Mouse (Mus musculus) CH12.LX (cell line): ENCODE data around the gene Stat6. TPM values are rescaled to one million over a fixed set of nuclear protein-coding genes. Genes with fewer than 3 reads are reported as not detected.

Experiments used
- DNase-seq: peaks from one replicate; pipeline ENCODE4 v3.0.0-alpha.2; 2013; ENCODE audit errors: extremely low read depth
- H3K27ac ChIP-seq: 2 replicates; pipeline ENCODE4 v1.5.1; 2012; ENCODE audit warnings: low read depth, mild to moderate bottlenecking, control low read depth, moderate library complexity; ENCODE audit not compliant: insufficient read depth
- H3K27me3 ChIP-seq: replicated peaks from 2 replicates; pipeline ENCODE3; 2012; ENCODE audit warnings: inconsistent platforms
- H3K36me3 ChIP-seq, 2 experiments: replicated peaks in 1 of 2; 2 replicates each; pipeline versions ENCODE3 to v1.6.1; 2012; ENCODE audit warnings: inconsistent platforms in 1 of 2, low read length in 1 of 2, mild to moderate bottlenecking in 1 of 2, mixed read lengths in 1 of 2, moderate library complexity in 1 of 2; ENCODE audit not compliant: control insufficient read depth in 1 of 2, insufficient read depth in 1 of 2
- H3K4me1 ChIP-seq, 2 experiments: 2 replicates each; pipeline ENCODE4 v1.6.1; 2012; ENCODE audit warnings: inconsistent platforms in 1 of 2, moderate library complexity in 1 of 2; ENCODE audit not compliant: insufficient read depth in 2 of 2, control insufficient read depth in 1 of 2
- H3K4me2 ChIP-seq: 2 replicates; pipeline ENCODE4 v1.6.1; 2012; ENCODE audit warnings: low read depth, mild to moderate bottlenecking, control low read depth; ENCODE audit not compliant: poor library complexity, insufficient read depth, severe bottlenecking
- H3K4me3 ChIP-seq, 3 experiments: fragments of 150-350 bp in 1 of 3; sonication (generic) in 1 of 3; replicated peaks in 1 of 3; 2 replicates each; pipeline versions ENCODE3 to v1.5.1; 2011 to 2012; ENCODE audit warnings: low read depth in 2 of 3, low read length in 2 of 3, mild to moderate bottlenecking in 2 of 3, moderate library complexity in 2 of 3, control low read depth in 1 of 3, improper control_type of control experiment in 1 of 3, inconsistent platforms in 1 of 3, mixed read lengths in 1 of 3; ENCODE audit not compliant: poor library complexity in 1 of 3
- H3K79me2 ChIP-seq: replicated peaks from 2 replicates; pipeline ENCODE4 v1.6.1; 2012; ENCODE audit warnings: mild to moderate bottlenecking, moderate library complexity; ENCODE audit not compliant: control insufficient read depth, poor library complexity, insufficient read depth, severe bottlenecking; ENCODE audit errors: extremely low read depth
- H3K9ac ChIP-seq: 2 replicates; pipeline ENCODE4 v1.6.1; 2012; ENCODE audit warnings: low read depth, mild to moderate bottlenecking, control low read depth, moderate library complexity; ENCODE audit not compliant: insufficient read depth
- H3K9me3 ChIP-seq: replicated peaks from 2 replicates; pipeline ENCODE3; 2012; ENCODE audit warnings: low read length, inconsistent platforms, mixed read lengths
- BHLHE40 ChIP-seq: IDR thresholded peaks from 2 replicates; pipeline ENCODE4 v1.6.1; 2011; ENCODE audit warnings: mild to moderate bottlenecking, low read depth, low read length, improper control_type of control experiment
- CHD1 ChIP-seq: IDR thresholded peaks from 2 replicates; pipeline ENCODE4 v1.6.1; 2012; ENCODE audit warnings: low read depth, low read length, improper control_type of control experiment, inconsistent platforms
- CHD2 ChIP-seq: IDR thresholded peaks from 2 replicates; pipeline ENCODE4 v1.6.1; 2011; ENCODE audit warnings: low read length, improper control_type of control experiment
- CTCF ChIP-seq, 2 experiments: IDR thresholded peaks in 1 of 2; conservative IDR thresholded peaks in 1 of 2; 2 replicates each; pipeline ENCODE4 v1.5.1; 2011 to 2012; ENCODE audit warnings: low read depth in 2 of 2, low read length in 2 of 2, improper control_type of control experiment in 1 of 2, inconsistent platforms in 1 of 2, mild to moderate bottlenecking in 1 of 2, moderate library complexity in 1 of 2
- E2F4 ChIP-seq: IDR thresholded peaks from 2 replicates; pipeline ENCODE4 v1.6.1; 2011; ENCODE audit warnings: low read depth, low read length, improper control_type of control experiment; ENCODE audit not compliant: insufficient replicate concordance
- ELF1 ChIP-seq: IDR thresholded peaks from 2 replicates; pipeline ENCODE4 v1.6.1; 2014; ENCODE audit warnings: low read depth, mild to moderate bottlenecking, inconsistent platforms, low read length, improper control_type of control experiment
- EP300 ChIP-seq: IDR thresholded peaks from 2 replicates; pipeline ENCODE4 v1.6.1; 2011; ENCODE audit warnings: low read length, improper control_type of control experiment
- GABPA ChIP-seq: IDR thresholded peaks from 2 replicates; pipeline ENCODE4 v1.6.1; 2012; ENCODE audit warnings: low read depth, low read length, improper control_type of control experiment, inconsistent platforms; ENCODE audit not compliant: insufficient replicate concordance
- IRF4 ChIP-seq: IDR thresholded peaks from 2 replicates; pipeline ENCODE4 v1.6.1; 2014; ENCODE audit warnings: low read depth, mild to moderate bottlenecking, inconsistent platforms, low read length, improper control_type of control experiment
- JUN ChIP-seq: IDR thresholded peaks from 2 replicates; pipeline ENCODE4 v1.6.1; 2011; ENCODE audit warnings: low read depth, mild to moderate bottlenecking, low read length, improper control_type of control experiment, moderate library complexity; ENCODE audit not compliant: insufficient read depth
- JUND ChIP-seq: conservative IDR thresholded peaks from 2 replicates; pipeline ENCODE4 v1.6.1; 2011; ENCODE audit warnings: low read depth, low read length, improper control_type of control experiment
- MAFK ChIP-seq: IDR thresholded peaks from 2 replicates; pipeline ENCODE4 v1.6.1; 2011; ENCODE audit warnings: low read length, improper control_type of control experiment; ENCODE audit not compliant: insufficient replicate concordance
- MYC ChIP-seq: IDR thresholded peaks from 2 replicates; pipeline ENCODE4 v1.6.1; 2011; ENCODE audit warnings: low read depth, mild to moderate bottlenecking, improper control_type of control experiment, low read length
- NELFE ChIP-seq: IDR thresholded peaks from 2 replicates; pipeline ENCODE4 v1.6.1; 2011; ENCODE audit warnings: low read depth, low read length, improper control_type of control experiment
- NRF1 ChIP-seq: IDR thresholded peaks from 2 replicates; pipeline ENCODE4 v1.6.1; 2014; ENCODE audit warnings: low read depth, mild to moderate bottlenecking, inconsistent platforms, low read length, improper control_type of control experiment, moderate library complexity
- RAD21 ChIP-seq: IDR thresholded peaks from 2 replicates; pipeline ENCODE4 v1.6.1; 2011; ENCODE audit warnings: low read depth, mild to moderate bottlenecking, low read length, improper control_type of control experiment, moderate library complexity
- SIN3A ChIP-seq: IDR thresholded peaks from 2 replicates; pipeline ENCODE4 v1.6.1; 2012; ENCODE audit warnings: low read length, improper control_type of control experiment, inconsistent platforms
- SMC3 ChIP-seq: IDR thresholded peaks from 2 replicates; pipeline ENCODE4 v1.6.1; 2011; ENCODE audit warnings: low read depth, low read length, improper control_type of control experiment
- TBP ChIP-seq: conservative IDR thresholded peaks from 2 replicates; pipeline ENCODE4 v1.6.1; 2011; ENCODE audit warnings: low read depth, low read length, improper control_type of control experiment
- TCF12 ChIP-seq: IDR thresholded peaks from 2 replicates; pipeline ENCODE4 v1.6.1; 2014; ENCODE audit warnings: low read depth, mild to moderate bottlenecking, inconsistent platforms, low read length, improper control_type of control experiment
- UBTF ChIP-seq: IDR thresholded peaks from 2 replicates; pipeline ENCODE4 v1.6.1; 2012; ENCODE audit warnings: low read depth, mild to moderate bottlenecking, inconsistent platforms, low read length, improper control_type of control experiment, moderate library complexity
- USF1 ChIP-seq: IDR thresholded peaks from 2 replicates; pipeline ENCODE4 v1.6.1; 2014; ENCODE audit warnings: low read depth, mild to moderate bottlenecking, inconsistent platforms, low read length, improper control_type of control experiment
- ZKSCAN1 ChIP-seq: IDR thresholded peaks from 2 replicates; pipeline ENCODE4 v1.6.1; 2012; ENCODE audit warnings: low read depth, inconsistent platforms, low read length, improper control_type of control experiment, borderline replicate concordance
- dilution Hi-C: fragments of 300-500 bp; cut with MboI; formaldehyde crosslinking; loops from 2 replicates; pipeline ENCODE4 v1.14.3; 2020; ENCODE audit warnings: low sequenced_read_pairs; ENCODE audit not compliant: extremely low pct_unique_long_range_greater_than_20kb, extremely low pct_ligation_motif_present
- in situ Hi-C: fragments of 300-500 bp; cut with MboI; formaldehyde crosslinking; loops from 3 replicates; pipeline ENCODE4 v1.14.3; 2019; ENCODE audit warnings: low sequenced_read_pairs, low pct_ligation_motif_present, low pct_unique_long_range_greater_than_20kb, mixed read lengths
- polyA plus RNA-seq: library from polyadenylated mRNA; unstranded; fragments of >175 nt; gene quantifications from 2 replicates; pipeline ENCODE4 v1.2.1, GENCODE M21; 2012; ENCODE audit warnings: low read depth; ENCODE audit not compliant: insufficient read length
- total RNA-seq, 2 experiments: library from RNA; depleted of rRNA; stranded (reverse); fragments of 300-350 nt in 1 of 2; fragments of >200 nt in 1 of 2; gene quantifications; 2 replicates each; pipeline ENCODE4 v1.2.3; 2012 to 2014

Gene Stat6
- total and polyA plus RNA-seq, 3 experiments = 71.5 to 76.6 (median 72.1) TPM

GRCm38 (mm10) chr10:127698966-127699365 is 56.2 kb downstream of the Stat6 start:
- TF ChIP-seq MAFK (no peak), MYC (no peak), NELFE (no peak), CHD2 (no peak), E2F4 (no peak), JUN (no peak), EP300 (no peak), SMC3 (no peak), SIN3A (no peak), ZKSCAN1 (no peak), CTCF (conservative IDR thresholded peaks at IDR 0.05 in 1 of 2, IDR thresholded peaks at IDR 0.05 in 1 of 2; ENCODE audit: low read depth in 2 of 2, low read length in 2 of 2) (no peak), NRF1 (no peak), TCF12 (no peak), CHD1 (no peak)
- dilution Hi-C loops = no loop called here
- Histone ChIP-seq H3K9ac (no peak overlapping the region), H3K27me3 (no peaks in the 10 kb centered on the region), H3K4me2 (no peak overlapping the region), H3K79me2 (no peaks in the 10 kb centered on the region), H3K4me3 (no peak overlapping the region), H3K27ac (no peak overlapping the region), H3K36me3 (peaks cover 29 to 55% of the 10 kb centered on the region in 2 experiments), H3K9me3 (no peaks in the 10 kb centered on the region), H3K4me1 (peaks cover 0 to 2% of the 10 kb centered on the region in 2 experiments; a peak in 1 of 4 replicates)
- no peak for DNase-seq
- in situ Hi-C loops = loop anchor here (5.0 kb wide), 1 partner anchor 33 kb away; no protein-coding TSS in a partner anchor

- H3K79me2 ChIP-seq = no peaks in the 10 kb centered on the region
- H3K4me2 ChIP-seq = no peak overlapping the region
- H3K4me3 ChIP-seq = no peak overlapping the region
- H3K27ac ChIP-seq = no peak overlapping the region
- dilution Hi-C loops (no loop called here), in situ Hi-C loops (no loop called here)
- no peaks in the 10 kb centered on the region for H3K27me3 ChIP-seq
- no peak for DNase-seq
- peaks cover 4 to 17% of the 10 kb centered on the region in 2 experiments for H3K36me3 ChIP-seq
- no peaks in the 10 kb centered on the region for H3K9me3 ChIP-seq
- peaks cover 0 to 2% of the 10 kb centered on the region in 2 experiments; a peak in 1 of 4 replicates for H3K4me1 ChIP-seq
- TF ChIP-seq RAD21 = no peak
- TF ChIP-seq SIN3A = no peak
- TF ChIP-seq EP300 = no peak
- no peak for TF ChIP-seq ELF1
- TF ChIP-seq CHD1 = no peak
- no peak for TF ChIP-seq BHLHE40
- TF ChIP-seq TBP = no peak
- TF ChIP-seq JUN = no peak
- no peak for TF ChIP-seq IRF4
- no peak for TF ChIP-seq JUND
- no peak for TF ChIP-seq GABPA
- TF ChIP-seq MYC = no peak
- TF ChIP-seq SMC3 = no peak
- no peak for TF ChIP-seq USF1
- no peak for TF ChIP-seq UBTF
- H3K9ac ChIP-seq = no peak overlapping the region
These were observed 60.5 kb downstream of the Stat6 start for GRCm38 (mm10) chr10:127703299-127703698.
